Mouse (Mus musculus) ES-Bruce4 (cell line): Measurements from ENCODE around the gene Dnah11.

ENCODE experiments used
- CTCF ChIP-seq: IDR thresholded peaks from one replicate; pipeline ENCODE4 v1.8.1; 2011; ENCODE audit warnings: low read depth, low read length
- EP300 ChIP-seq: IDR thresholded peaks from 2 replicates; pipeline ENCODE4 v1.6.1; 2011; ENCODE audit warnings: low read depth, low read length; ENCODE audit not compliant: insufficient read depth
- POLR2A ChIP-seq: IDR thresholded peaks from one replicate; pipeline ENCODE4 v1.8.1; 2011; ENCODE audit warnings: low read length; ENCODE audit not compliant: insufficient read depth

GRCm38 (mm10) chr12:118212163-118212562, 13.3 kb upstream of the Dnah11 start:
- TF ChIP-seq POLR2A (no peak), CTCF (no peak), EP300 (no peak)
